Mouse (Mus musculus) testis, adult 2 months (tissue): ENCODE results near the gene Purb.

Experiments used
- CTCF ChIP-seq: fragments of 200-500 bp; IDR thresholded peaks from 2 replicates; pipeline ENCODE4 v1.5.1; 2012; ENCODE audit warnings: low read depth, mild to moderate bottlenecking, inconsistent platforms, low read length, moderate library complexity; ENCODE audit not compliant: control insufficient read depth, insufficient read depth, insufficient replicate concordance
- POLR2A ChIP-seq: fragments of 200-500 bp; IDR thresholded peaks from 2 replicates; pipeline ENCODE4 v1.6.1; 2012; ENCODE audit warnings: low read depth, mild to moderate bottlenecking, inconsistent platforms, low read length, moderate library complexity; ENCODE audit not compliant: control insufficient read depth

DNA sequence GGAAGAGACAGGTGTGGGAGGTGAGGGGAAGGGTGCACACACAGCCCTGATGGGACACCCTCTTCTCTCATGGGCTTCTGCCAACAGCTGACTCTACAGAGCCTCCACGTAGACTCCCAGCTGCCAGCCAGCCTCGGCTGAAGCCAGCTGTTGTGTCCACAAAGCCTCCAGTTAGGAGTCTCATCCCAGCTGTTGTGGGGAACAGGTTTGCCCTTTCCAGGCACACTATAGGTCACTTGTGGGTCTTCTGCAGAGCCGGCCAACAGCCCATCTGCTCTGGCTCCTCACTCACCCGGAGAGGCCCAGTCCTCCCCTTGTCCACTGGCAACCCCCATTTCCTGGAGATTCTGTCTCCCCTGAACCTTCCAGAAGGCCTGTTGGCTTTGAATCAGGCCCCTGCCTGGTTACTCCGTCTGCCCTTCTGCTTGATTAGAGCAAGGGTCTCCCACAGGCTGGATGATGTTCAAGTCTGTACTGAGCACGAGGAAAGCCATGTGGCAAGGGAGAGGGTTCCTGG, 6.0 kb upstream of the Purb start:
- TF ChIP-seq CTCF = no peak
- no peak for TF ChIP-seq POLR2A
